Mouse (Mus musculus): ENCODE data around the gene Rmdn3.

Gene Rmdn3

GRCm38 (mm10) chr2:119101552-119101951 lies 55.3 kb downstream of the Rmdn3 start:
- in situ Hi-C loops (cut with MboI) = no loop called here
